Mouse (Mus musculus): Measurements from ENCODE around the gene Kxd1. TPM values are rescaled to one million over a fixed set of nuclear protein-coding genes. Genes with fewer than 3 reads are reported as not detected.

Gene Kxd1
- total RNA-seq (2021) = 10 to 100 TPM; 31.9 to 33.0 TPM

GRCm38 (mm10) chr8:70527512-70528181 lies at the start of gene Kxd1, which contains the start of gene Fkbp8:
TSS of gene Kxd1 (minus strand) at chr8:70527956.
TSS of gene Fkbp8 (plus strand) at chr8:70527724.
- DNase-seq = peak; percentile 98
- intact Hi-C loops (cut with DNase I) = no loop called here

GRCm38 (mm10) chr8:70577207-70577606 lies 49.5 kb upstream of the Kxd1 start:
- intact Hi-C loops (cut with DNase I) = no loop called here
- DNase-seq = no peak

GRCm38 (mm10) chr8:70574915-70575314 lies 47.2 kb upstream of the Kxd1 start:
- no peak for DNase-seq
- intact Hi-C loops (cut with DNase I) = no loop called here

- intact Hi-C loops (cut with DNase I) = no loop called here
- DNase-seq = no peak
Observed at GRCm38 (mm10) chr8:70574302-70574701, 46.5 kb upstream of the Kxd1 start.

GRCm38 (mm10) chr8:70570990-70571389 lies 43.2 kb upstream of the Kxd1 start:
- no peak for DNase-seq
- intact Hi-C loops (cut with DNase I) = no loop called here

GRCm38 (mm10) chr8:70570360-70570759 lies 42.6 kb upstream of the Kxd1 start:
- DNase-seq = no peak
- intact Hi-C loops (cut with DNase I) = no loop called here

GRCm38 (mm10) chr8:70565561-70565960 lies 37.8 kb upstream of the Kxd1 start:
- intact Hi-C loops (cut with DNase I) = no loop called here
- DNase-seq = no peak

GRCm38 (mm10) chr8:70564696-70565235 lies 37.0 kb upstream of the Kxd1 start:
- intact Hi-C loops (cut with DNase I) = no loop called here
- DNase-seq = no peak

GRCm38 (mm10) chr8:70563763-70564387 lies 36.1 kb upstream of the Kxd1 start:
- no peak for DNase-seq
- intact Hi-C loops (cut with DNase I) = no loop called here

GRCm38 (mm10) chr8:70562802-70563201 lies 35.0 kb upstream of the Kxd1 start:
- intact Hi-C loops (cut with DNase I) = no loop called here
- no peak for DNase-seq

- intact Hi-C loops (cut with DNase I) = no loop called here
- no peak for DNase-seq
Observed at GRCm38 (mm10) chr8:70561809-70562535, 34.2 kb upstream of the Kxd1 start.

GRCm38 (mm10) chr8:70561357-70561756 lies 33.6 kb upstream of the Kxd1 start:
- intact Hi-C loops (cut with DNase I) = no loop called here
- DNase-seq = no peak

GRCm38 (mm10) chr8:70560564-70560963 lies 32.8 kb upstream of the Kxd1 start:
- DNase-seq = no peak
- intact Hi-C loops (cut with DNase I) = no loop called here

- DNase-seq = peak; percentile 61
- intact Hi-C loops (cut with DNase I) = no loop called here
Observed at GRCm38 (mm10) chr8:70560096-70560495, 32.3 kb upstream of the Kxd1 start.

GRCm38 (mm10) chr8:70558983-70559382 lies 31.2 kb upstream of the Kxd1 start:
- no peak for DNase-seq
- intact Hi-C loops (cut with DNase I) = no loop called here

- intact Hi-C loops (cut with DNase I) = no loop called here
- DNase-seq = no peak
Observed at GRCm38 (mm10) chr8:70558334-70558733, 30.6 kb upstream of the Kxd1 start.

- intact Hi-C loops (cut with DNase I) = no loop called here
- DNase-seq = no peak
Observed at GRCm38 (mm10) chr8:70555079-70555747, 27.5 kb upstream of the Kxd1 start.

- intact Hi-C loops (cut with DNase I) = no loop called here
- peak; percentile 66 for DNase-seq
Observed at GRCm38 (mm10) chr8:70553740-70554139, 26.0 kb upstream of the Kxd1 start.

- intact Hi-C loops (cut with DNase I) = no loop called here
- no peak for DNase-seq
Observed at GRCm38 (mm10) chr8:70552836-70553235, 25.1 kb upstream of the Kxd1 start.

- intact Hi-C loops (cut with DNase I) = no loop called here
Observed at GRCm38 (mm10) chr8:70551558-70552161, 23.9 kb upstream of the Kxd1 start.

More at GRCm38 (mm10) chr8:70551558-70552161, 23.9 kb upstream of the Kxd1 start:
- DNase-seq = no peak

Data from left cerebral cortex, postnatal 4 days (tissue).